Mouse (Mus musculus) v-Abl transformed pro-B cells (cell line): ENCODE measurements around the gene Alpk1.

Experiments used
- in situ Hi-C, 2 experiments: fragments of 400-800 bp; cut with MboI; formaldehyde crosslinking; loops; one replicate each; pipeline ENCODE4 v1.15.1; 2025; ENCODE audit not compliant: unreplicated experiment in 2 of 2

Alpk1 gene

DNA sequence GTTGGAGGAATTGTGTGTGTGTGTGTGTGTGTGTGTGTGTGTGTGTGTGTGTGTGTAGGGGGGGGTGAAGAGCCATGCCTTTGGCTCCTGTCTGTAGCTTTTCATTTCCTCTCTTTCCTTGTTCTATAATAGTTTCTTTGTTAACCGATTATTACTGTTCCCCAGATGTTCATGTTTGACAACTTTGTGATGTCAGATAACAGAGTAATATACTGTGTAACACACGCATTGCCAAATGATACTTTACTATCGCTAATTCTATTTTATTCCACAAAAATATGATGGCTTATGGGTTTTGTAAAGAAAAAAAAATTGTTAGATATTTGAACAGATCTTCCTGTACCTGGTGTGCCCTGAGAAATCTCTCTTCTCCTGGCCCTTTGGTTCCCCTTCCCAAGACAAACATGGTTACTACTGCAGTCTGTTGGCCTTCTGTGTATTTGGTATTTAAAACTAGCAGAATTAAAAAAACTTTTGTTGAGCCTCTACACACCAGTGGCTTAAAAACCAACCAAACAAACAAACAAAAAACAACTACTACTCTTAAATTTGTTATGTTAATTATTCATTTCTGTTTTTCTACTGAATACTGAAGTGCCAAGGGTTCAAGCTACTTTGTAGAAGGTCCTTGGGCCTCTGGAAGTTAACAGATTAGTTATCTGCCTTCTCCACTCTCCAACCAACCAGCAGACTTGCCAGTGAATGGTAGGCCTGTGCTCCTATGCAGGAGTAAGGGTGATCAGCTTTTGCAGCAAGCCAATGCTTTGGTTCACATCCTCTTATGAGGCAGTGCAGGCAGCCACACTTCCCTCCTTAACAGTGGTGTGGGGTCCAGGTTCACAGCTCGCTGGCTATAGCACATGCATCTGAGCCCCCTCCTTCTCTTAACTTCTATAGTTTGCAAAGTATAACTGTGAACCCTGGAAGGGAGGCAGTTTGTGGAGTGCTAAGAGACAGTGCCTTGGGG lies 11.6 kb upstream of the Alpk1 start:
- in situ Hi-C loops: loop anchor here (5.0 to 25.0 kb wide), 2 partner anchors 35 to 980 kb away; no protein-coding TSS in a partner anchor

DNA sequence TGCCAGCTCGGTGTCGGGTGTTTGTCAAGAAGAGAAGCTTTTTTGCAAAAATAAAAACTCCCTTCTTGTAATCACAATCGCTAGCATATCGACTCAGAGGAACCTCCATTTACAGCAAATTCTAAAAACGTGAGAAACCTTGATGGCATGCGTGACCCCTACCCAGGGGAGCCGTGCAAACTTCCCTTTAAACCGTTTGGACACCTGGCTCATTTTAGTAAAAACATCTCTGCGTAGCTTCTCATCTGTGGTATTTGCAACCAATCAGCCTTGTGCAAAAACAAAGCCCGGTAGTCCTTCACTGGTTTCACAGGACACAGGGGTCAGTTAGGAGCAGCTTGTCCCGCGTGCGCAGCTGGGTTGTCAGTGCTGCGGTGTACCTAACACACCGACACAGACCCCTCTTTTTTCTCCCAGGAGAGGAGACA lies 10.7 kb upstream of the Alpk1 start:
- in situ Hi-C loops: loop anchor here (5.0 to 25.0 kb wide), 2 partner anchors 36 to 979 kb away; no protein-coding TSS in a partner anchor

DNA sequence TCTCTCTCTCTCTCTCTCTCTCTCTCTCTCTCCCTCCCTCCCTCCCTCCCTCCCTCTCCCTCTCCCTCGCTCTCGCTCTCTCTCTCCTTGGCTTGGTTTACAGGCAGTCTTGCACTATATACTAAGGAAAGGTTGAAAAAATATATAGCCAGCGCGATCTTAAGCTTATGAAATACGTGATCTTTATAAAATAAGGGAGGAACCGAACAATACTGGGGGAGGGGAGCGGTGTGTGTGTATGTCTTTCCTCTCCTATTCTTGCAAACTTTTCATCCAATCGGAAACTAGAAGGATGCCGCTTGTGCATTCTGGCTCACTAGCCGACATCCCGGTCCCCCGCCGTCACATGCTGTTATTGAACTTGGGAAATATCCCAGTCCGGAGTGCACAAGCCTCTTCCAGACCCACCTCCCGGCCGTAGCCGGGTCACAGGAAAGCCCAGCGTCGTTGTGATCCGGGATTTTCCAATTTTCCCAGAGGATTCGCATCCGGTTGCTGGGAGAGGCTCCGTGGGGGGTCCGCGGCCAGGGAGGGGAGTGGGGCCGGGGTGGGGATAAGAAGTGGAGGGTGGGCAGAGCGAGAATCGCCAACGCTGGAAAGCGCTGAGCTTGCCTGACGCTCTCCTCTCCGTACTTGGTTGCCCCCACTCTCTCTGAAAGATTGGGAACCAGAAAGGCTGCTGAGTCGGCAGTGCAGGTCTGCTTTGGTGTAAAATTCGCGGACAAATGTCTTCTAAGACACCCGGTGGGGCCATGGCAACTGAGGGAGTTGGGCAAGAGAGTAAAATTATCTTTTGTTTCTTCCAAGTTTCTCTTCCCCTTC lies 10.1 kb upstream of the Alpk1 start:
- in situ Hi-C loops: loop anchor here (5.0 to 25.0 kb wide), 2 partner anchors 37 to 978 kb away; no protein-coding TSS in a partner anchor

DNA sequence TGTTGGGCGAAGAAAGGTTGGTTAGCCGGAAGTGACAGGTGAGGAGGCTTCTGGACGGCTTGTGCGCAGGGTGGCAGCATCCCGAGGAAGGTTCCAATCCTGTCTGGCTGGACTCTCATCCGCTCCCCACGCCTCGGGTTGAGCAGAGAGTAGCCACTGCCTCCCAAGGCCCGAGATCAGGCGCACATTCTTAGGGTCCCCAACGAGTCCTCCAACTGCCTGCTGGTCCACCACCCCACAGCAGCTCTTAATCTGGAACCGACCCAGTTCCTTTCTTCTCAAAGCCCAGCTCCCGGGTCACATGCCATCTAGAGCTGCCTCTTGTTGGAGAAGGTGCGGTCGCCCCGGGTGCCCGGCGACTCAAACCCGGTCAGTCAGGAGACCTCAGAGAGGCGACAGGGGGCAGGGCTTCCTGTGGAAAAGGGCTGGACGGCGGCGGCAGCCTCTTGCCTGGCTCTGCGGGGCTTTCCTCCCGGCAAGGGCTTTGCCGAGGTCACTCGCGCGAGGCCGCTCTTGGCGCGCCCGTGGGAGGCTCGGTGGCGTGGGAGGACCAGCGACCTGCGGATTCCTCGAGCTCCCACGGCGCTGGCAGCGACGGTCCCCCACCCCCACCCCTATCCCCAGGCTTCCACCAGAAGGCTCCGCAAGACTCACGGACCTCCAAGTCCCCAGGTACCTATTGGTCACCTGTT lies 9.3 kb upstream of the Alpk1 start, which contains the start of gene Tifa:
Gene Tifa (plus strand): TSS at position 306 of the 692 bp plus-strand sequence.
- in situ Hi-C loops: loop anchor here (5.0 to 25.0 kb wide), 2 partner anchors 38 to 977 kb away; no protein-coding TSS in a partner anchor

DNA sequence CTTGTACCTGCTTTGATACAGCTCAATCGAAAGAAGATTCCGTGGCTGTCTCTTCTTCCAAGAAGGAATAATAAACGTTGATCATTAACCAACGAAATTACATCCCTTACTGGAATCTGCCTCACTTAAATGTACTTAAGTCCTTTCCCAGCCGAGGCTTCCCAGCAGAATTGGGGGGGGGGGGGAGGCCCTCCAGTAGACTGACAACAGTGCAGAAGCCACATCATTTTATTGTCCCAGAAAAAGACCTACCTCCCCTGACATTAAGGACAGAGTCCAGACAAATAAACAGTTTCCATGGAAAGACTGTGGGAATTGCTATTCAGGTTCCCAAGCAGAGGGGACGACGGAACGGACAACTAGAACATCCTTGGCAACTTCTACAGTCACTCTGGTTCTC lies 8.6 kb upstream of the Alpk1 start:
- in situ Hi-C loops: loop anchor here in 1 of 2 experiments (25.0 kb wide), 1 partner anchor 977 kb away; no protein-coding TSS in a partner anchor

- in situ Hi-C loops: loop anchor here in 1 of 2 experiments (25.0 kb wide), 1 partner anchor 976 kb away; no protein-coding TSS in a partner anchor
These were observed 7.7 kb upstream of the Alpk1 start for GRCm38 (mm10) chr3:127788038-127788437.

GRCm38 (mm10) chr3:127787032-127787431 lies 6.7 kb upstream of the Alpk1 start:
- in situ Hi-C loops: loop anchor here in 1 of 2 experiments (25.0 kb wide), 1 partner anchor 975 kb away; no protein-coding TSS in a partner anchor

DNA sequence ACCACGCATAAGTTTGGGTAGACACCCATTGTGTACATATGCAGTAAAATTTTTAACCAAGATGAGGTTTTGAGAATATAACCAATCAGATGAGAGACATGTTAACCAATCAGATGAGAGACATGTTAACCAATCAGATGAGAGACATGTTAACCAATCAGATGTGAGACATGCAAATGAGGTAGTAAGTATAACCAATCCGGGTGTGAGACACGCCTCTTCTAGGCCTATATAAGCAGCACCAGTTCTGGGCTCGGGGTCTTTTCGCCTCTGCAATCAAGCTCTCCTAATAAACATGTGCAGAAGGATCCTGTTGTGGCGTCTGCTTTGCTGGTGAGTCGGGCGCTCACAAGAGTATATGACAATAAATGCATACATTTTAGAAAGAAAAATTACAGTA lies 3.4 kb upstream of the Alpk1 start:
- in situ Hi-C loops: loop anchor here in 1 of 2 experiments (25.0 kb wide), 1 partner anchor 971 kb away; no protein-coding TSS in a partner anchor

- in situ Hi-C loops: loop anchor here in 1 of 2 experiments (25.0 kb wide), 1 partner anchor 971 kb away; no protein-coding TSS in a partner anchor
These were observed 2.6 kb upstream of the Alpk1 start for GRCm38 (mm10) chr3:127782921-127783320.

GRCm38 (mm10) chr3:127780921-127781320 lies 594 bp upstream of the Alpk1 start:
- in situ Hi-C loops: loop anchor here in 1 of 2 experiments (25.0 kb wide), 1 partner anchor 969 kb away; no protein-coding TSS in a partner anchor

DNA sequence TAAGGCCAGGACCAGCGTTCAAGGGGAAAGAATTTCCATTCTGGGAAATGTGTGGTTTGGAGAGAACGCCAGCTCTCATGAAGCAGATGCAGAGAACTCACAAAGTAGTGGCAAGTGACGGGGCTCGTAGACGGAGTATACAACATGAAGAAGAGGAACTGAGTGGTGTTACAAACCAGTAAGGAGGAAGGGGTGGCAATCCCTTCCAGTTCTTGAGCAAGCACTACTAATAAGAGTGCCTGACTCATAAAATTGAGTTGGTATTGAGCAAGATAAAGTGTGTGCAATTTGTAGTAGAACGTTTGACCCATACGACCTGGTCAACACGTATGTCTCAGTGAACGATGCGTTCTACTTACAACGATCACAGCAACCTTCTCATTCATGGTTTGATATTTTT lies 11.2 kb downstream of the Alpk1 start:
- in situ Hi-C loops: loop anchor here in 1 of 2 experiments (25.0 kb wide), 1 partner anchor 582 kb away; no protein-coding TSS in a partner anchor

DNA sequence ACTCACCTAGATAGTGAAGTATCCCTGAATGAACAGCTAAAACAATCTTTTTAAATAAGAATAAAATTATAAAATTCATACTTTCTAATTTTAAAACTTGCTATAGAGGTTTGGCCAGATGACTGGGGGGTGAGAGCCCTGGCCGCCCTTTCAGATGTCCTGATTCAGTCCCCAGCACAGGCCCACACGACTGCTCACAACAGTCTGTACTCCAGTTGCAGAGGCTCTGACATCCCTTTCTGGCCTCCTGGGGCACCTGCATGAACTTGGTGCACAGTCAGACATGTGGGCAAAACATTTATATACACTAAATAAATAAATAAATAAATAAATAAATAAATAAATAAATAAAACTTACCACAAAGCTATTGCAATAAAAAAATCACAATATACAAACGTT lies 14.4 kb downstream of the Alpk1 start:
- in situ Hi-C loops: loop anchor here in 1 of 2 experiments (25.0 kb wide), 1 partner anchor 579 kb away; no protein-coding TSS in a partner anchor

GRCm38 (mm10) chr3:127764541-127764940 lies 15.8 kb downstream of the Alpk1 start:
- in situ Hi-C loops: loop anchor here (5.0 to 25.0 kb wide), 3 partner anchors 183 to 577 kb away; no protein-coding TSS in a partner anchor

DNA sequence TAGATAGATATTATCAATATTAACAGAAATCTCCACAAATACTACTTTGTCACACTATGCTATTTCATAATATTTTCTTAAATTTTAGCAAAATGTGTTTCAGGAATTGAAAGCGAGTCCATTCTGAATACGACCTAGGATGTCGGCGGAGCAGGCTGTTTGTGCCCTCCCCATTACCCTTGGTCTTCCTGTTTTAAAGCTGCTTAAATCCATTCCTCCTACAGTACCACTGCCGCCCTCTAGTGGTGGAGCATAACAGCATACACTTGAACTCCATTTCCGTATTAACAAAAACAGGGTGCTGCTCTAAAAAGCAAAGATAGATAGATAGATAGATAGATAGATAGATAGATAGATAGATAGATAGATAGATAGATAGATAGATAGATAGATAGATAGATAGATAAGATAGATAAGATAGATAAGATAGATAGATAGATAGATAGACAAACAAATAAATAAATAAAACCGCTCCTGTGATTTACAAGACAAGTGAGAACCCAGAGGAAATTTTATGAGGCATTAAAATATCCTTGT lies 17.2 kb downstream of the Alpk1 start:
- in situ Hi-C loops: loop anchor here (5.0 to 25.0 kb wide), 3 partner anchors 184 to 576 kb away; no protein-coding TSS in a partner anchor

- in situ Hi-C loops: loop anchor here (5.0 to 25.0 kb wide), 3 partner anchors 185 to 575 kb away; no protein-coding TSS in a partner anchor
These were observed 17.9 kb downstream of the Alpk1 start for GRCm38 (mm10) chr3:127762403-127762802.

DNA sequence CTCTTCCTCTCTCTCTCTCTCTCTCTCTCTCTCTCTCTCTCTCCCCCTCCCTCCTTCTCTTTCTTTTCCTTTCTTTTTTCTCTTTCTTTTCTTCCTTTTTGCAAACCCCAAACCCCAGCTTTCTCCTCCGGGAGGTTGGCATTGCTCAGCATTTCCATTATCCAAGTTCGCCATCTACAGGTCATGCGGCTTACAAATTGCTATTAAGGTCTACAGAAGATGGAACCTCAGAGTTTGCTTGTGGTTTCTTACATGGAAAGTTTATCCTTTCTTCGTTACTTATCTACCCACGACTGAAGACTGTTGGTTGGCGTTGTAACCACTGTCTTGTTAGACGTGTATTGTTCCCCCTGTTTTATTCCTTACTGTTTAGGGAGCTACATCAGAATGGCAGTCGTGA lies 21.1 kb downstream of the Alpk1 start:
- in situ Hi-C loops: loop anchor here (5.0 to 25.0 kb wide), 7 partner anchors 134 to 572 kb away; partner anchors contain the start of genes Larp7 (in 1 of the 2) and Zgrf1 (in 1 of the 2)

- in situ Hi-C loops: loop anchor here (5.0 to 25.0 kb wide), 7 partner anchors 134 to 572 kb away; partner anchors contain the start of genes Larp7 (in 1 of the 2) and Zgrf1 (in 1 of the 2)
These were observed 21.5 kb downstream of the Alpk1 start for GRCm38 (mm10) chr3:127758806-127759205.

DNA sequence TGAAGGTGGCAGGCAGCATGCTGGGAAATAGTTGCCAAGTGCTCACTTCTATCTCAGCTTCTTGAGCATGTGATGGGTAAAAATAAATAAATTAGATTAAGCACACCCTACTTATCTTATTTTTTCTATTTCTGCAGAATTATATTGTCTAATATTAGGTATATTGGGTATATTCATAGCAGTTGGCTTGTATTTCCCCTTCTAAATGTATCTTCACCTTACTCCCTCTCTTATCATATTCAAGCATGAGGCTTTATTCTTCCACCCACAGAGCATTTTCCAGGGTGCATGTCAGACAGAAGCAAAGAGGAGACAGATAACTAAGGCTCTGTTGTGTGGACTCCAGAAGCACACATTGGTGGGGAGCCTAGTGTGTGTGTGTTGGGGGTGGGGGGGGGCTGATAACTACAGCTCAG lies 22.4 kb downstream of the Alpk1 start:
- in situ Hi-C loops: loop anchor here (5.0 to 25.0 kb wide), 7 partner anchors 133 to 571 kb away; partner anchors contain the start of genes Larp7 (in 1 of the 2) and Zgrf1 (in 1 of the 2)
